Mouse (Mus musculus) spleen, postnatal 14 days (tissue): Measurements from ENCODE around the gene Cabp7.
A peak's percentile ranks its signal among the peaks of the same experiment; 100 is the strongest.

Experiments used
- DNase-seq, 2 experiments: peaks; one replicate each; pipeline ENCODE4 v3.0.0; 2021 to 2022; ENCODE audit warnings: low spot score in 2 of 2

Cabp7 gene

GRCm38 (mm10) chr11:4704072-4704964, 42.3 kb downstream of the Cabp7 start, which contains the start of the genes Uqcr10 and Zmat5:
TSS of gene Uqcr10 (minus strand) at chr11:4704342.
TSS of gene Zmat5 (plus strand) at chr11:4704678.
- peak; percentile 84 to 88 for DNase-seq

DNA sequence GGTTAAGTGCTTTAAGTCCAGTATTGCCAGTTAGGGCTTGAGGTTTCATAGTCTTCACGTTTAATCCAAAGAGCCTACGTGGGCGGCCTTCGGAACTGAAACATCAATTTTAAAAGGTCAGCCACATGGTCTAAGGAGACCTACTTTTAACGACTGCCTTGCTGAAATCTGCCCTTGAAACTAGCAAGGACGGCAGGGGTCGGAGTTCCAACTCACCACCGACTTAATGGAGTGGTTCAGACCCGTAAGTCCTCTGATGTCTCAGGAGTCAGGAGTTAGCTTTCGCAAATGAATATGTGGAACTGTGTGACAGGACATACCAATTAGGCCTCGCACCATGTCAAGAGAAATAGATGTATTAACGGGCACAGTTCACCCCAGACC, 42.9 kb downstream of the Cabp7 start:
- DNase-seq, result no peak

- DNase-seq, result no peak
These were observed 45.9 kb downstream of the Cabp7 start for GRCm38 (mm10) chr11:4700726-4701125.

DNA sequence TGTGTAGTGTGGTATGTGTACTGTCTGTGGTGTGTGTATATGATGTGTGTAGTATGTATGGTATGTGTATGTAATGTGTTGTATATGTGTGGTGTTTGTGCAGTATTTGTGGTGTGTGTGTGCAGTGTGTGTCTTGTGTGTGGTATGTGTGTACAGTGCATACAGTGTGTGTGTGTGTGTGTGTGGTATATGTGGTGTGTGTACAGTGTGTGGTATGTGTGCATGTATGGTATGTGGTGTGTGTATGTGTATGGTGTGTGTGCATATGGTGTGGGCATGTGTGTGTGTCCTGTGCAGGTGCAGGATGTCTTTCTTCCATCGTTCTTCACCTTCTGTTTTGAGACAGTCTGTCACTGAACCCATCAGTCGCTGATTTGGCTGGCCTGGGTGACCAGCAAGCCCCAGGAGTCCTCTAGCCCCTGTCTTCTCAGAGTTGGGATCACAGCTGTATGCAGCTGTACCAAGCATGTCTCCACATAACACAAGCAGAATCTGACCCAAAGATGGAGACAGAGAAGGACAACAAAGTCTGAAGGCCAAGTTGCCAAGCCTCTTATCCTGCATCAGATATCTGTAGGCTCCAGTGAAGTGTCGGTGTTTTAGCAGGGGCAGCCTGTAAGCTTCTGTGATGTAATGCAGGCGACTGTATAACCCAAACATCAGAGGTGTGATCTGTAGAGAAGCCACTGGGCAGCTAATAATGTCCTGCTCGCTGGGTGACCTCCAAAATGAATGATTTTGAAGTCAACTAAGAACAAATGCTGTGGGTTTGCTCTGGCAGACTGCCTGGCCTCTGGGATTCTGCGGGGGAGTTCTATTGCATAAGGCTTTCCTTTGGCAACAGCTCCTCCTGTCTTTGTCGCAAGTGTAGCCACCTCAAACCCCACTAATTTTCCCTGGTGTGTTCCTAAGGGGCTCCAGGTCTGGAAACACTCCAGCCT, 49.3 kb downstream of the Cabp7 start:
- DNase-seq, result no peak

GRCm38 (mm10) chr11:4692162-4692561, 54.4 kb downstream of the Cabp7 start:
- no peak for DNase-seq

DNA sequence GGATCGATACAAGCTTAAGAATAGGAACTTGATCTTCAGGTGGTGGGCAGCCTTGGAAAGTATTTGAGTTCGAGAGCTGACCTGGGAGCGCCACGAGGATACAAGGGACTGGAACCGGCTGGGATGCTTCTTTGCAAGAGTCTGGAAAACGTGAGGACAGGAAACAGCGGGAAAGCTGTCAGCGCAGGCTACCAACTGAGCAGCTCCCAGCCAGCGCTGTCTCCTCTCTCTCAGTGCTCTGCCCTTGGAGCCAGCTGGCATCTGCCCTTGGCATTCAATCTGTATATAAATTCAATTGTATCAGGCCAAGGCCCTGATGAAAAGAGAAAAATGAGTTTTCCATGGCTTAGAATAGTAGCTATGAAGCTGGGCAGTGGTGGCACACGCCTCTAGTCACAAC, 55.4 kb downstream of the Cabp7 start:
- no peak for DNase-seq

DNA sequence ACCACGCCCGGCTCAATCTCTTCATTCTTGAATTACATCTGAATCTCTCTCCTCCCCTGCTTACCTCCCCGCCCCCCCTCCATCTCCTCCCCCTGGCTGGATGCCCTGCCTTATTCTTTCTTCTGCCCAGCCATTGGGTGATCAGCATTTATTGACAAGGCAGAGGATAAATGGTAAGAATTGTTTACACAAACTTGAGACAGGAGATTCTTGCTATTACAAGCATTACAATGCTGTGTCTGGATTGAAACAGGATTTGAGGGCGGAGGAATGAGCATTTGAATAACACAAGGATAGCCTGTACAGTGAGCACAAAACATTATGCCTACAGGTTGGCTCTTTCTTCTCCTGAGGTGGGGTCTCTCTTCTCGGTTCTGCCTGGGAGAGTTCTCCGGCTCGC, 56.2 kb downstream of the Cabp7 start:
- DNase-seq, result no peak

DNA sequence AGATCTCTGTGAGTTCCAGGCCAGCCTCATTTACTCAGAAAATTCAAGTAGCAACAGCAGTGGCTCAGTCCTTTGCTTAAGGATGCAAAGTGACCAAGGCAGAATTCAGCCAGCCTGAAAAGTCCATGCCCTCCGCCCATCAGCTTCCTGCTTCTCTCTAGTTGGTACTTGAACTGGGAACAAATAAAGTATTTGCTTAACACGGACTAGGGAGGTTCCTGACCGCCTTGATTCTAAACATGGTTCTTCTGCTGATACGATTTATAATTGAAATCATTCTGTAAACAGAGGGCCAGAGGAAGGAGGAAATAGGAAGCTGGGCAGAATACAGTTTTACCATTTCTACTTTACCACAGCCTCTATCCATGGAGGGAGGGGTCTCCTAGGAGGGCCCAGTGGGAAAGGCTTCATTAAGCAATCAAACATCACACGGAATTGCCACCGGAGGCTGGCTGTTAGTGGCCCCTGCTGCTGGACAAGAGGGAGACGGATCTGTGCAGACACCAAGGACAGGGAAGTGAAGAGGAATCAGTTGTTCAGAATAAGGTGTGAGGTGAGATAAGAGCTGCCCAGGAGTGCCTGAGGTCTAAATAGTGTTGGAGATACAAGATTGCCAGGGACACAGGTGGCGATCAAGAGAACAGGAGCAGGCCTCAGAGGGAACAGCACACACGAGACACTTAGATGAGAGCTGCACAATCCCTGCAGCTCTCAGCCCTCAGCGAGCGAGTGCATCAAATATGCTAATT, 57.8 kb downstream of the Cabp7 start:
- DNase-seq, result no peak

GRCm38 (mm10) chr11:4687874-4688273, 58.7 kb downstream of the Cabp7 start:
- DNase-seq, result no peak

- DNase-seq, result no peak
These were observed 59.6 kb downstream of the Cabp7 start for GRCm38 (mm10) chr11:4687027-4687426.
